Mouse (Mus musculus): ENCODE results near the gene C1qa. TPM values are rescaled to one million over a fixed set of nuclear protein-coding genes. Genes with fewer than 3 reads are reported as not detected.

C1qa gene
- total RNA-seq, 2 experiments from 2014 or later, result 44.5 to 48.3 TPM

DNA sequence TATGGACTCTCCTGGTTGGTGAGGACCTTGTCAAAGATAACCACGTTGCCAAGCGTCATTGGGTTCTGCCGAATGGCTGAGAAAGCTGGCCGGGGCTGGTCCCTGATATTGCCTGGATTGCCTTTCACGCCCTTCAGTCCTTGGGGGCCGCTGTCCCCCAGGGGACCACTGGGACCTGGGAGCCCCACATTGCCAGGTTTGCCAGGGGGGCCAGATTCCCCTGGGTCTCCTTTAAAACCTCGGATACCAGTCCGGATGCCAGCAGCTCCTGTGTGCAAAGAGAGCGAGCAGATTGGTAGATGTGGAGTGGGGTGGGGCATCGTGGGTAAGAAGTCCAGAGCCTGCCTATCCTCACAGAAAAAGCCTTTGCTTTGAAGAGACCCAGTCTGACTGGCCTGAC, 2.1 kb downstream of the C1qa start:
- Histone ChIP-seq H3K27ac (no peak overlapping the region), H3K4me3 (no peak overlapping the region)
- TF ChIP-seq CTCF (IDR thresholded peaks at IDR 0.05), result no peak
- intact Hi-C loops (cut with DNase I), result loop anchor here (10.0 kb wide), 1 partner anchor 508 kb away; the partner anchor contains the start of gene Cela3a
- no peak for DNase-seq (ENCODE audit: extremely low spot score in 1 of 2, low spot score in 2 of 2)

DNA sequence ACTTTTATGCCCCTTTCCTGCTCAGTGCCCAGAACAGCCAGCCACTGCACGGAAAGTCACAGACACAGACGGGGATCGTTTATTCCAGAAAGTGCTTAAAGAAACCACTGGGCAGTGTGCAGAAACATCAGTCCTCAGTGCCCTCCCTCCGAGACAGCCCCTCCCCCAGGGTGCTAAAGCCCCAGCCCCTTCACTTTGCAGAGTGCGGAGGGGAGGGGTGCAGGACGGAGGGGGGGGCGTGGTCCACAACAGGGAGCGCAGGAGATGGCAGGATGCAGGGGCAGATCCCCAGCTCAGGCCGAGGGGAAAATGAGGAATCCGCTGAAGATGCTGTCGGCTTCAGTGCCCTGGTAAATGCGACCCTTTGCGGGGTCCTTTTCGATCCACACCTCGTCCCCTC, 2.7 kb downstream of the C1qa start:
- intact Hi-C loops (cut with DNase I), result loop anchor here (2.0 to 10.0 kb wide), 2 partner anchors 85 to 509 kb away; partner anchors contain the start of gene Cela3a
- Histone ChIP-seq H3K27ac (no peak overlapping the region), H3K4me3 (no peak overlapping the region)
- TF ChIP-seq CTCF (IDR thresholded peaks at IDR 0.05), result no peak
- DNase-seq (ENCODE audit: extremely low spot score in 1 of 2, low spot score in 2 of 2), result no peak

DNA sequence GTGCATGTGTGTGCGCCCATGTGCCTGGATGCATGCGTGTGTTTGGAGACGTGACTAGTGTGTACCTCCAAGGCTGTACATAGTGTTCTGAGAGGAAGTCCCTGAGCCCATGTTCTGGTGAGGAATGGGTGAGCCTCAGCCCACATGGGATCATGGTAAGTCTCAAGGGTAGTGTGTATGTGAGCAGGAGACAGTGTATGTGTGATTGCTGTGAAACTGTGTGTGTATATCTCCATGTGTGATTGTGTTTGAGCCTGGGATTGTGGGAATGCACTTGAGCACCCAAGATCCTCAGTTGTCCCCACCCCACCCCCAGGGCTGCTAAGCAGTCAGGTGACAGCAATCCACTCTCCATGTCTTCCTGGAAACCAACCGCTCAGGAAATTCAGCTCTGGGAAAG, 3.8 kb downstream of the C1qa start:
- H3K4me3 ChIP-seq, result no peak overlapping the region
- TF ChIP-seq CTCF (IDR thresholded peaks at IDR 0.05), result no peak
- no peak for DNase-seq (ENCODE audit: extremely low spot score in 1 of 2, low spot score in 2 of 2)
- intact Hi-C loops (cut with DNase I), result loop anchor here (1.0 to 10.0 kb wide), 3 partner anchors 86 to 510 kb away; partner anchors contain the start of gene Cela3a
- H3K27ac ChIP-seq, result no peak overlapping the region

DNA sequence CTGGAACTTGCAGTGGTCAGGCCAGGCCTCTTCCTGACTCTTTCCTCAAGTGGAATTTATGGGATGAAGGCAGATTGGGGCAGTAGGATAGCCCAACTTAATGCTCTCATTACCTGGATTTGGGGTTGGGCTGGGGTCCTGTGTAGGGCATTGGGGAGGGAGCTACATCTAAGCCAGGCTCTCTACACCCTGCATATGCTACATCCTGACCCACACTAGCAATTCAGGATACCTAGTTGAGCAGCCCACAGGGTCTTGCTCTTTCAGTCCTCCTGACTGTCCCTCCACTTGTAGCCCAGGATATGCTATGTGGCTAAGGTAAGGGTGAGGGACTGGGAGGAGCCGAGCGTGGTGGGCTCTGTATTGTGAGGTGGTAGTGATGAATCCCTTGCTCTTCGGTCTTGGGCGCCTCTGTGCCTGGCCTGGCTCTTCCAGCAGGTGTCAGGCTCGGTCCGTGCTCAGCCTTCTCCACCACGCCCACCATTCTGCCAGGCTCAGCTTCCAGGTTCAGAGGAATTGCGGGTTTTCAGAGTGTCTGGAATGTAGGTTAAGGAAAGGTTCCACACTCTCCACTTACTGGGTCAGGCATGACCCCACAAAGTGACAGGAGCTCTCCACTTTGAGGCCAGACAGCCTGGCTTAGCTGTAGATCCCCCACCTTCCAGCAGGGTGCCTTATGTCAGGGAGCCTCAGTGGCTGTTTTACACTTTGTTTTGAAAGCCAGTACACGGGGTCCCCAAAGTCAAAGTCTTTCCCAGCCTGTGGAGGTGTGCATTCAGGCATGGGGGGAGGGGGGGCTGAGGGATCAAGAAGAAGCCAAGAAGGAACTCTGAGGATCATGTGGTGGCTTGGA, 4.7 kb downstream of the C1qa start:
- H3K27ac ChIP-seq, result no peak overlapping the region
- TF ChIP-seq CTCF (IDR thresholded peaks at IDR 0.05), result peak; percentile 78
- no peak overlapping the region for H3K4me3 ChIP-seq
- intact Hi-C loops (cut with DNase I), result loop anchor here (1.0 to 10.0 kb wide), 3 partner anchors 87 to 511 kb away; partner anchors contain the start of gene Cela3a
- peak; percentile 62 for DNase-seq (ENCODE audit: extremely low spot score in 1 of 2, low spot score in 2 of 2)

DNA sequence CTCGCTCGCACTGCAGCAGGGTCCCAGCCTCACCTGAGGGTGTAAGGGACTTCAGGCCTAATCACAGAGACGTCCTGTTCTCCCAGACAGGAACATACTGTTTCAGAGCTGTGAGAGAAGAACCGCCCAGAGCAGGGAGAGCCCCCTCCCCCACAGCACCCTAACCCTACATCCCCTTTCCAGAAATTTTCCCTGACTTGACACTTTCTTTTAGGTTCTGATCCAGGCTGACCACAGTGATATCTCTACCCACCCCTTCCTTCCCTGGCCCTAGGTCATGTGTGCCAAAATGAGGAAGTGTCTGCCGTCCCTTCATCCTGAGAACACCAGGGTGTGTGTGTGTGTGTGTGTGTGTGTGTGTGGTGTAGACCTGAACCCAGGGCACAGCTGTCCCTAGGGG, 5.8 kb downstream of the C1qa start, which contains the start of gene C1qc:
C1qc (minus strand) TSS at position 255 of the 400 bp plus-strand sequence.
- no peak for DNase-seq (ENCODE audit: extremely low spot score in 1 of 2, low spot score in 2 of 2)
- intact Hi-C loops (cut with DNase I), result loop anchor here (10.0 kb wide), 1 partner anchor 512 kb away; the partner anchor contains the start of gene Cela3a
- TF ChIP-seq CTCF (IDR thresholded peaks at IDR 0.05), result no peak
- no peak within 1 kb of the TSS for H3K4me3 ChIP-seq
- peak within 1 kb of the TSS; percentile 47; the same call in 1 of the 2 replicates for H3K27ac ChIP-seq

DNA sequence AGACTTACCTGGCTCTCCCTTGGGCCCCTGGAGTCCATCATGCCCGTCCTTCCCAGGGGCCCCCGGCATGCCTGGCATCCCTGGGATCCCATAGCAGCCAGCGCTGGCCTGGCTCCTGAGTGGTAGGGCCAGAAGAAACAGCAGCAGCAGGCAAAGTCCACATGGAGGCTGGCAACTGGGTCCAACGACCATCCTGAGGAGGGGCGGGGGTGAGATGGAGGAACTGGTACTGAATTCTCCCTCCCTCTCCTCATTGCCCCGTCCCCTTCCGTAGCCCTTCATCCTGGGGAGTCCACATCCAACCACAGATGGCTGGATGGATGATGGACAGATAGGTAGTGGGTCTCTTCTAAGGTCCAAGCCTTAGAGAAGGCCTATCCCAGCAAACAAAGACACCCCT, 6.2 kb downstream of the C1qa start:
- H3K27ac ChIP-seq, result peak overlapping the region; percentile 47; the same call in 1 of the 2 replicates
- no peak for TF ChIP-seq CTCF (IDR thresholded peaks at IDR 0.05)
- no peak for DNase-seq (ENCODE audit: extremely low spot score in 1 of 2, low spot score in 2 of 2)
- no peak overlapping the region for H3K4me3 ChIP-seq
- intact Hi-C loops (cut with DNase I), result loop anchor here (10.0 kb wide), 1 partner anchor 512 kb away; the partner anchor contains the start of gene Cela3a

DNA sequence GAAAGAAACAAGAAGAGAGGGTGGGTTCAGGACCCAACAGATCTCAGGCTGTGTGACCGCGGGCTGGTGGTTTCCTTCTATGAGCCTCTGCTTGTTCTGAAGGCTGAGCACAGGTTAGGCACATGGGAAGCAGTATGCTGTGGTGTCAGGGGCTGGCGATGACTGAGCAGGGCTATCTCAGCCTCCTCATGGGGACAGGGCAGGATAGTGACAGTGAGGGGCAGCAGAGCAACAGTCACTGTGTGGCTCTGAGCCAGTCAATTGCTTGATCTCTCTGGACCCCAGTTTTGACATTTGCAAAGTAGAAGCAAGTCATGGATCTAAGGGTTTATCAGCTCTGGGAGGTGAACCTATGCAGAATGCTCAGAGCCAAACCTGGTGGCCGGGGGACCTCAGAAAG, 7.5 kb downstream of the C1qa start:
- Histone ChIP-seq H3K4me3 (no peak overlapping the region), H3K27ac (no peak overlapping the region)
- intact Hi-C loops (cut with DNase I), result loop anchor here (10.0 kb wide), 1 partner anchor 514 kb away; the partner anchor contains the start of gene Cela3a
- TF ChIP-seq CTCF (IDR thresholded peaks at IDR 0.05), result no peak
- no peak for DNase-seq (ENCODE audit: extremely low spot score in 1 of 2, low spot score in 2 of 2)

DNA sequence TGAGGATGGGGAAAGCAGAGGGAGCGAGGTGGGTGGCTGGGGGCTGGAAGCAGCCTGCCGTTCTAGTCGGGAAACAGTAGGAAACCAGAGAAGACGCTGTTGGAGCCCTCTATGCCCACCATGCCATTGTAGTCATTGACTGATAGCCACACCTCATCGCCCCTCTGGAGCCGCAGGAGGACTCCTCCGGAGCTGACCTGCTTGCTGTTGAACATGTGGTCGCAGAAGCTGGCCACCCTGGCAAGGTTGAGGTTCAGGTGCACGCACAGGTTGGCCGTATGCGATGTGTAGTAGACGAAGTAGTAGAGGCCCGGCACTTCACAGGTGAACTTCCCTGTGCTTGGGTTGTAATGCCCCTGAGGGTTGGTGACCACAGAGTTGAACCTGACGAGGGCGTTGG, 8.6 kb downstream of the C1qa start:
- DNase-seq (ENCODE audit: extremely low spot score in 1 of 2, low spot score in 2 of 2), result no peak
- Histone ChIP-seq H3K27ac (no peak overlapping the region), H3K4me3 (no peak overlapping the region)
- intact Hi-C loops (cut with DNase I), result loop anchor here (10.0 kb wide), 1 partner anchor 515 kb away; the partner anchor contains the start of gene Cela3a
- TF ChIP-seq CTCF (IDR thresholded peaks at IDR 0.05), result no peak

DNA sequence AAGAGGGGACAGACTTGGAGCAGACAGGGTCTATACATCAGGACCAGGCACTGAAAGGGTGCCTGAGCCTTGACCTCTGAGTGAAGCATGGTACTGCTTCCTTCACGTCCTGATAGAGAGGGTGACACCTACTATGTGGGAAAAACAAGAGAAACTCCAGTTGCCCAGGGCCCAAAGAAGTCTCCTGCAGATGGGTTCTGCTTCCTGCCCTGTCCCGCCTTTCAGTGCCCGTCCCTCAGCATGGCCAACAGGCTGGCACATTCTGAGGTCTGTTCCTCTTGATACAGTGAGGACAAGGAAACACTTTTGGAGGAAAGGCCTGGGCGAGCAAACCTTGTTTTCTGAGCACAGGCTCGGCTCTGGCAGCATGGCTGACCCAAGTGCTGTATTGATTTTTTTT, 10.9 kb downstream of the C1qa start:
- H3K4me3 ChIP-seq, result no peak overlapping the region
- DNase-seq (ENCODE audit: extremely low spot score in 1 of 2, low spot score in 2 of 2), result no peak

DNA sequence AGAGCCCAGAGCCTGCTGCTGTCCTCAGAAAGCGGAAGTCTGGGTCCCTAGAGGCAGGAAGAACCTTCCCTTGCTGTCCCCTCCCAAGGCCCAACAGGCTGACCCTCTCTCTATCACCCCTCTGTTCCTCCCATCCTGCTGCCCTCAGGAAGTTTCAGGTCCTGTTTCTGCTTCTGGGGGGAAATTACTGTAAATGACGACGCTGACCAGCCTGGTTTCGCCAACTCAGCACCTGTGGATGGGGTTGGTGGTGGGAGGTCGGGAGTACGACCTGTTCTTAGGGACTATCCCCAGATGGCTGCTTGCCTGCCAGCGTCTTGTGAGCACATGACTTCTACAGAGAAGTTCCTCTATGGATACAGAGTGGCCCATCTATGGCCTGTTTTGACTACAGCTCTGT, 12.5 kb downstream of the C1qa start, which contains the start of gene C1qb:
C1qb (minus strand) TSS at position 87 of the 400 bp plus-strand sequence.
- intact Hi-C loops (cut with DNase I), result no loop called here
- no peak within 1 kb of the TSS for H3K27ac ChIP-seq
- 0 out of 2 replicates have a peak within 1 kb of the TSS, but pooled peaks have one; percentile 13 for H3K4me3 ChIP-seq
- DNase-seq (ENCODE audit: extremely low spot score in 1 of 2, low spot score in 2 of 2), result no peak
- no peak for TF ChIP-seq CTCF (IDR thresholded peaks at IDR 0.05)

More for the DNA sequence above, 10.9 kb downstream of the C1qa start:
- TF ChIP-seq CTCF (IDR thresholded peaks at IDR 0.05), result no peak
- H3K27ac ChIP-seq, result no peak overlapping the region
- intact Hi-C loops (cut with DNase I), result no loop called here

DNA sequence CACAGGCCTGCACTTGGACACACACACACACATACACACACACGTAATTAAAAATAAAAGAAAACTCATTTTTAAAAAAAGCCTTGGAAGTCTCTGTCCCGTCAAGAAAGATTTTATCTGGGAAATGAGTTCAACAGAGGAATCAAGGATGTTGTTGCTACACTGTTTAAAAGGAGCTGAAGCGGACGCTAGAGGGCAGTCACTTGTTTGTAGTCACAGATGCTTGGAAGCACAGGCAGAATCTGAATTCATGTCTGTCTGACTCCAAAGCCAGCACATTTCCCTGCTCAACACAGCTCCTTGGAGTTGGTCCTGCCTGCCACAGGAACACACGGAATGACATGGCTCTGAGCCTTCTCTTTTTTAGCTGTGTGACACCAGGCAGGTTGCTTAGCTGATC, 20.0 kb downstream of the C1qa start:
- intact Hi-C loops (cut with DNase I), result no loop called here
- no peak overlapping the region for H3K4me3 ChIP-seq
- peak; percentile 57 for TF ChIP-seq CTCF (IDR thresholded peaks at IDR 0.05)
- no peak for DNase-seq (ENCODE audit: extremely low spot score in 1 of 2, low spot score in 2 of 2)
- no peak overlapping the region for H3K27ac ChIP-seq

DNA sequence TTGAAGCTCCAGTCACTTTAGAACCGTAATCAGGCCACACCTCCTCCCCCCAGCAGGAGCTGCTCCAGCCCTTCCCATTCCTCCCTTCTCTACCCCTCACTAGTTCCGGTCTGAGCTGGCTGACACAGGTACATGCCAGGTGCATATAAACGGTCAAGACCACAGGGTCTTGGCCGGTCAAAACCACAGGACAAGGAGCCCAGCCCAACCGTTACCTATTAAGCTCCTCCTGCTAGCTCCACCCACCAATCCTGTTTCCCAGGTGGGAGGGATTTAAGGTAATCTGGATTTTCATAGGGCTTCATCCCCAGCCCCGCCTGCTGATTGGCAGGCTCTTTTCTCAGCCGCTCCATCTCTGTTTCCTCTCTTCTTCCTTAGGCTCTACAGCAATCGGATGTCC, 20.4 kb downstream of the C1qa start:
- TF ChIP-seq CTCF (IDR thresholded peaks at IDR 0.05), result no peak
- DNase-seq (ENCODE audit: extremely low spot score in 1 of 2, low spot score in 2 of 2), result no peak
- H3K4me3 ChIP-seq, result no peak overlapping the region
- intact Hi-C loops (cut with DNase I), result no loop called here
- H3K27ac ChIP-seq, result no peak overlapping the region

All from left cerebral cortex, adult 2 months (tissue).